Mouse (Mus musculus) CD4-positive helper T cell, adult 2 months (primary cell): Measurements from ENCODE around the gene Pax6.

Source experiments
- DNase-seq: peaks from one replicate; pipeline ENCODE4 v3.0.0-alpha.2; 2012; ENCODE audit warnings: low read depth, missing footprints, low spot score

The Pax6 gene

DNA sequence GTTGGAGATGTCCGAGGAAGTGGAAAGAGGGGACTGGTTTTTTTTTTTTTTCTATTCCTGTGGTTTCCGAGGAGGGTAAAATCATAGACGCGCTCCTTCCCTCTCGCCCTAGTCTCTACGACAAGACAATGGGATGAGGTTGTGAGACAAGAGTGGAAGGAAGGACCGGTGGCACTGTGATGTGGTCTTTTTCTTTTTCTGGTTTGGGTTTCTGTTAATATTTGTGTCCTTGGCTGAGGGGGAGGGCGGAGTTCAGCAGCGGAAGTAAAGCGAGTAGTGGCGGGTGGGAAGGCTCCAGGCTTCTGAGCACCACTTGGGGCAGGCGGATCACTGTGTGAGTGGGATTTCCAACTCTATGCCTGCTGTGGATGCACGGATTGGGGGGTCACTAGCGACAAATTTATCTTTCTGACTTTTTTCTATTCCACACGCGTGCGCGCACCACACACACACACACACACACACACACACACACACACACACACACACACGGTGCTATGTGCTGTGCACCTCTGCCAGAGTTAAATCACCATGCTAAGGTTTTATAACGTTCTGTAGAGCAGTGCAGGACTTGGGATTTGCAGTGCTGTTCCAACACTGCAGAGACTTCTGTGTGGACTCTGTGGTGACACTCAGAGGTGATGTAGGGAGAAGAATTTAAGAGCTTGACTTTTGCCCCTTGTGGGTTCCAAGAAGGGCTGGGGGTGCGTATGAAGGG, 14.1 kb downstream of the Pax6 start:
- DNase-seq, result no peak

- no peak for DNase-seq
Measured at GRCm38 (mm10) chr2:105683771-105684410, 15.2 kb downstream of the Pax6 start.

GRCm38 (mm10) chr2:105684991-105685650, 16.4 kb downstream of the Pax6 start:
- DNase-seq, result no peak

DNA sequence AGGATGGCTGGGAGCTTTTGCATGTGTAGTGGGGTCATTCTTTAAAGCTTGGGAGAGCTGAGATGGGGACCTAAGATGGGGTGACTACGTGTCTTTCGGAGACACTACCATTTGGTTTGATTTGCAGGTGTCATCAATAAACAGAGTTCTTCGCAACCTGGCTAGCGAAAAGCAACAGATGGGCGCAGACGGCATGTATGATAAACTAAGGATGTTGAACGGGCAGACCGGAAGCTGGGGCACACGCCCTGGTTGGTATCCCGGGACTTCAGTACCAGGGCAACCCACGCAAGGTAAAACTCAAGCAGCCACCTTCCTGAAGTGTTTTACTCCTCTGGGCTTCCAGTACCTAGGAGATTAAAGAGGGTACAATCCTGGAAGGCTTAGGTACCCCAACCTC, 17.0 kb downstream of the Pax6 start:
- DNase-seq, result no peak

GRCm38 (mm10) chr2:105686363-105687316, 17.9 kb downstream of the Pax6 start:
- no peak for DNase-seq

DNA sequence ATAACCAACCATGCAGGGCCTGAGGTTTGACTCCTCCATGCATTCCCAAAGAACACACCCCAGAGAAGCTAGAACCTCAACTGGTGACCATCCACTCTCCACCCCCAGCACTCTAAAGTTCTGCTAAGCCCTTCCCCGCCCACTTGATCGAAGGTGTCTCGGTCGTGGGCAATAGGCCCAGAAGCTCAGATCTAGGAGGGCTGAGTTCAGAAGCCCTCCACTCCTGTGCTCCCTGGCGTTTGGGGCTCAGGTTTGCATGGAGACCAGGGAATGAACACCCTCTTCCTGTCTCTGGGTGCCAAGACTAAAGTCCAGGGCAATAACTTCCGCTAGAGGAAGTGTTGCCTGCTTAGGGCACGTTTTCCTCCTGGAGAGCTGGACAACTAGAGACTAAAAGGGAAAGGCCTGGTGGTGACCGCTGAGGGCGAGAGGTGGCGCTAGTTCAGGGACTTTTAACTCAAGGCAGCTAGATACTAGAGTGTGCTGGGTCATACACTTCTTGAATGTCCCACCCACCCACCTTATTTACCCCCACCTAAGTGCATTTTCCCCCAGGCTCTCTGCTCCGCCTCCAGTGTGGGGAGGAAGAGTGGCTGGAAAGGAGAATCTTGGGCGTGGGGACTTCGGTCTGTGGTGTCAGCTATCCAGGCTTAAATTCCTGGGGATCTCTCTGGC, 18.8 kb downstream of the Pax6 start:
- no peak for DNase-seq

DNA sequence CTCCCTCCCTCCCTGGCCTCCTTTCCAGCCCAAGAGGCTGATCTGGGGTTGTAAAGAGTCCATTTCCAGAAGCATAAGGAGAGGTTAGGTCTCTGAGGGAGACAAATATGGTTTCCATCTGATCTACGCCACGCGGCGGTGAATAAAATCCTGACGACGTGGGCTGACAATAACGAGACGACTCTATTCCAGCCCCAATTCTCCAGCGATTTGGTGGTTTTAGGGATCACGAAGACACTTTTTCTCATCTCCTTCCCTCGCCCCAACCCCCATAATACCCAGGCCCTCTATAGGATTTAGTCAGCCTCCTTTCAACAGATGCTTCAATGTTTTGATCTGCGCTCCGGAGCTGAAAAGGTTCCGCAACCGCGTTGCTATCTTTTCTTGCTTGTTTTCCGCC, 19.3 kb downstream of the Pax6 start:
- DNase-seq, result no peak

GRCm38 (mm10) chr2:105688436-105689303, 20.0 kb downstream of the Pax6 start:
- no peak for DNase-seq

GRCm38 (mm10) chr2:105689304-105689770, 20.6 kb downstream of the Pax6 start:
- DNase-seq, result no peak

DNA sequence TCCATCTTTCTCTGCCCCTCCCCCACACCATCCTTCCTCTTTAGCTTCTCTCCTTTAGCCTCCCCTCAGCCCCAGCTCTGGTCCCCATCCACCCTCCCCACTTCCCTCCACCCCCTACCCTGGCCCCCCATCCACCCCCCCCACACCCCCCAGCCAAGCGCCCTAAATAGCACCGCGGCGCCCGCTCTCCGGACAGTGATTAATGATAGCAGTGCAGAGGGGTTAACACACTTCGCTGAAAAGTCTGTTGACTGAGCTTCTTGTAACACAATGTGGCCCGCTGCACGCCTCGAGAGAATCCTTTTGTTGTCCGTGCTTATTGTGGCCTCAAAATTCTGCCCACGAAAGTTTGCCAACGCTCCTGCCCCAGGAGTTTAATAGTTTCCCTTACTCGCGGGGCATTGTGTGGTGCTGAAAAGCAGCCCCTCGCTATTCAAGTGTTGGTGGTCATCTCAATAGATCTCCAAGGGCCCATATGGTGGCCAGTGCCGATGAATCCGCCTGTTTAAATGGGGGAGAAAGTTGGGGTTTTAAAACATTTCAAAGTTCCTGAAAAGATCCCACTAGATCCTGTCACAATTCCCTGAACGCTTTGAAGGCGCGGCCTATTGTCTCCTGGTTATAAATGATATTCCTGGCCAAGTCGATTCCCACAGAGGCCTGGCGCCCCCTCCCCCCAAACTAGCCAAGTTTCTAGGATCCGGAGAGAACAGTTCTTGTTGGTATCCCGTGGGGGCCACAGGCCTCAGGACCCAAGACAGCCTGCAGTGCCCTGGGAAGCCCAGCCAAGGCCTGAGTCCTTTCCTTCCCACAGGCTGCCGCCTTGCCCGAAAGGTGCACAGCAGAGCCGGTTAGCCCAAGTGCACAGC, 21.3 kb downstream of the Pax6 start:
- no peak for DNase-seq

- DNase-seq, result no peak
Measured at GRCm38 (mm10) chr2:105691296-105691695, 22.6 kb downstream of the Pax6 start.

- DNase-seq, result no peak
Measured at GRCm38 (mm10) chr2:105697741-105698140, 29.0 kb downstream of the Pax6 start.

DNA sequence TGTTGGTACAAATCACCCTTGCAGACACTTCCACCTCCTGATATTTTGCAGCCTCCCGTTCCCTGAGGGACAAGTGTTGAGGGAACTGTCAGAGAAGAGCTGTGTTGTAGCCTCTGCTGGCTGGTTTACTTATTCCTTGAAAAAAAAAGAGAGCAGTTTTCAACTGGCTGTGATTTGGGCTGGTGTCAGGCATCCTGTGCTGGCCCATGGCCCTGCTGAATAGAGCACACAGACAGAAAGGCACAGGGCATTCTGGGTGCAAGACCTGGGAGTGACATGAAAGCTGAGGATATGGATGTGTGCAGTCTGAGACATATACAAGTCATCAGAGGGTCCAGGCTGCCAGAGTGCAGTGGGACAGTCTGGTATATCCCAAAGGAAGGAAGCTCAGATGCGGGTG, 29.9 kb downstream of the Pax6 start:
- DNase-seq, result no peak

GRCm38 (mm10) chr2:105701781-105702180, 33.1 kb downstream of the Pax6 start:
- no peak for DNase-seq

DNA sequence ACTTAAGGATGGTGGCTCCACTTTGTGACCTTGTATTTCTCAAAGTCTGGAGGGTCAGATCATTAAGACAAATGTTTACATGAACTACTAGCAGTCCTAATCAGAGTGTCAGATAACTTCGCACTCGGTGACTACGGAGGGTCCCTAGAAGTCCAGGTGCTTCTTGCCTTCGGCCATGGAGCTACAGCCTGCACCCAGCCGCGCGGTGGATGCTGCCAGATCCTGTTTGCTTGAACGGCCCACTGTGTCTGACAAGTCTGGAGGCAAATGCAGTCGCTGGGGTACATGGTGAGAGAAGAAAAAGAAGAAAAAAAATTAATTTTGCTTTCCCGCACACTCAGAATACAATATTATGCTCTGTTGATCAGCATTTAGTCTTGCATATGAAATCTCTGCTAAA, 33.9 kb downstream of the Pax6 start:
- DNase-seq, result no peak

GRCm38 (mm10) chr2:105705320-105705719, 36.6 kb downstream of the Pax6 start:
- DNase-seq, result no peak

- no peak for DNase-seq
Measured at GRCm38 (mm10) chr2:105709126-105709525, 40.4 kb downstream of the Pax6 start.

DNA sequence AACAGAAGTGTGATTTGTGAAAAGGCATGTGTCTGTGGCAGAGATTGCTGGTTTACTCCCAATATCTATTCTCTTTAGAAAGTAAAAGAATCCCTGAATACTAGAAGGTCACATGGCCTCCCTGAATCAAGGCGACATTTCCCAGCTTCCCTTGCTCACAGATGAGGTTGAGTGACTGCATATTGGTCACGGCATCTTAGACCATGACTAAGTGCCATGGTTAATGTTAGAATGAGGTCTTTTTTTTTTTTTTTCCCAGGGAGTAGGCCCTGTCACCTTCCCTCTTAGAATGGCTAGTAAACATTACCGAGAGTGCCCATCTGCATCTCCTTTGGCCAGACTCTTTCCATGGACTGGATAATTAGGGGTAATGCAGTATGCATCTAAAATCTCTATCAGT, 41.8 kb downstream of the Pax6 start:
- no peak for DNase-seq
